Mouse (Mus musculus) small intestine, adult 2 months (tissue): ENCODE results near the gene S1pr2. TPM values are rescaled to one million over a fixed set of nuclear protein-coding genes. Genes with fewer than 3 reads are reported as not detected.
A peak's percentile ranks its signal among the peaks of the same experiment; 100 is the strongest.

ENCODE experiments used
- H3K27ac ChIP-seq: fragments of 200-500 bp; 2 replicates; pipeline ENCODE4 v1.5.1; 2012; ENCODE audit warnings: low read depth, low read length, control low read depth, inconsistent platforms; ENCODE audit not compliant: insufficient read depth
- H3K27me3 ChIP-seq: fragments of 200-500 bp; 2 replicates; pipeline ENCODE4 v1.6.1; 2012; ENCODE audit warnings: mild to moderate bottlenecking, moderate library complexity, low read length, inconsistent platforms; ENCODE audit not compliant: control insufficient read depth, insufficient read depth
- H3K36me3 ChIP-seq: fragments of 200-500 bp; 2 replicates; pipeline ENCODE4 v1.6.1; 2012; ENCODE audit warnings: mild to moderate bottlenecking, low read length, control low read depth, inconsistent platforms; ENCODE audit not compliant: control insufficient read depth, insufficient read depth
- H3K4me1 ChIP-seq: fragments of 200-500 bp; 2 replicates; pipeline ENCODE4 v1.6.1; 2012; ENCODE audit warnings: low read length, inconsistent platforms, mixed read lengths; ENCODE audit not compliant: control insufficient read depth, insufficient read depth, insufficient read length
- H3K4me3 ChIP-seq: fragments of 200-500 bp; 2 replicates; pipeline ENCODE4 v1.5.1; 2012; ENCODE audit warnings: low read depth, mild to moderate bottlenecking, control low read depth, inconsistent platforms, low read length, moderate library complexity
- CTCF ChIP-seq: fragments of 200-500 bp; IDR thresholded peaks from 2 replicates; pipeline ENCODE4 v1.5.1; 2012; ENCODE audit warnings: low read depth, mild to moderate bottlenecking, control low read depth, inconsistent platforms, low read length, moderate library complexity, mixed read lengths; ENCODE audit not compliant: insufficient replicate concordance, insufficient read length; ENCODE audit errors: extremely low read depth
- POLR2A ChIP-seq: fragments of 200-500 bp; IDR thresholded peaks from 2 replicates; pipeline ENCODE4 v1.6.1; 2012; ENCODE audit warnings: low read depth, mild to moderate bottlenecking, control low read depth, inconsistent platforms, low read length, moderate library complexity
- WGBS: fragments of 180-500 bp; shearing (Covaris S2); methylation state at CpG from one replicate; pipeline ENCODE4 v1.1.7; 2018; 5-methylcytosine and 5-hydroxymethylcytosine counted together
- polyA plus RNA-seq: library from polyadenylated mRNA; depleted of rRNA; stranded (reverse); fragments of >200 nt; gene quantifications from 2 replicates; pipeline ENCODE4 v1.2.3, GENCODE M21; 2012

Gene S1pr2
- polyA plus RNA-seq, 1 experiment: 2.9 TPM

DNA sequence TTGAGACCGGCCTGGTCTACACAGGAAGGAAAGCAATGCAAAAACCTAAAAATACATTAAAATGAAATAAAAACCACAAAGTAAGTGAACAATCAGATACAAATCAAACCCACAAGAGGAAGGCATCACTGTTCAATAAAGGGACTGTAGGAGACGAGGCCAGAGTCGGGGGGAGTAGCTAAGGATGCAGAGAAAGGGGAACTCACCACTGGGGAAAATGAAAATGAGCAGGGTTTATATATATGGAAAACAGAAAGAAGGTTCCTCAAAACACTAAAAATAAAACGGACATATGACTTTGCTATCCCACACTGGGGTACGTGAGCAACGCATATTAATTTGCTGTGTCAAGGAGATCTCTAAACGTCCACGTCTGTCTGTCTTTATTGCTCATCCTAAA lies 20.5 kb upstream of the S1pr2 start:
- peaks cover 6% of the 10 kb centered on the region; the same call in 1 of the 2 replicates for H3K4me1 ChIP-seq
- H3K4me3 ChIP-seq: no peak overlapping the region
- H3K27ac ChIP-seq: no peak overlapping the region
- TF ChIP-seq POLR2A (no peak), CTCF (no peak)
- WGBS: 84% methylated on average over 8 of the region's 8 CpGs
- H3K36me3 ChIP-seq: no peaks in the 10 kb centered on the region
- H3K27me3 ChIP-seq: no peaks in the 10 kb centered on the region

DNA sequence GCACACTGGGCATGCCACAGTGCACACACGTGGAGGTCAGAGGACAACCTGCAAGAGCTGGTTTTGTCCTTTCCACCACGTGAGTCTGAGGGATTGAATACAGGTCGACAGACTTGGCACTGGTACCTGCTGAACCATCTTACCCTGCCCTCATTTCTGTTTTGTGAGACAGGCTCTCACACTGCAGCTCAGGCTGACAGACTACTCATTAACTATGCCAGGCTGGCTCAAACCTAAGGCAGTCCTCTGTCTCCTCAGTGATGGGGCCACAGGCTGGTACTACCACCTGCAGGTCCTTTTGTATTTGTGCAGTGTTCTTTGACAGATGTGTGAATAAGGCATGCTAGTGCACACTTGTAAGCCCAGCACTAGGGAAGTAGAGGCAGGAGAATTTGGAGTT lies 18.5 kb upstream of the S1pr2 start:
- no peaks in the 10 kb centered on the region for H3K36me3 ChIP-seq
- no peak overlapping the region for H3K4me3 ChIP-seq
- TF ChIP-seq POLR2A: no peak
- TF ChIP-seq CTCF: no peak
- no peak overlapping the region for H3K27ac ChIP-seq
- WGBS: 67% methylated on average over 3 of the region's 3 CpGs
- H3K27me3 ChIP-seq: no peaks in the 10 kb centered on the region
- H3K4me1 ChIP-seq: peaks cover 9% of the 10 kb centered on the region; the same call in 1 of the 2 replicates

- WGBS: 27% methylated on average over 5 of the region's 5 CpGs
- Histone ChIP-seq H3K4me1 (peaks cover 9% of the 10 kb centered on the region; the same call in 1 of the 2 replicates), H3K27me3 (no peaks in the 10 kb centered on the region), H3K27ac (no peak overlapping the region), H3K36me3 (no peaks in the 10 kb centered on the region), H3K4me3 (no peak overlapping the region)
- TF ChIP-seq CTCF: no peak
- TF ChIP-seq POLR2A: no peak
Measured at GRCm38 (mm10) chr9:20993165-20993898, 16.8 kb upstream of the S1pr2 start.

DNA sequence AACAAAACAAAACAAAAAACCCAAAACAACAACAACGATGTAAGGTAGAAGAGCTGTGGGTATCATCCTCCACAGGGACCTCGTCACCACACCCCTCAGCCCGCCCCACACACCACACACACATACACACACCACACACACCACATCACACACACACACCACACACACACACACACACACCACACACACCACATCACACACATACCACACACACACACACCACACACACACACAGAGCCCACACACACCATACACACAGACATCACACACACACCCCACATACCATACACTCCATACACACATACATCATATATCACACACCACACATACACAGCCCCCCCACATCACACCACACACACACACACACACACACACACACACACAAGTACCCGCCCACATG lies 15.0 kb upstream of the S1pr2 start:
- Histone ChIP-seq H3K27ac (no peak overlapping the region), H3K4me1 (peaks cover 9% of the 10 kb centered on the region; the same call in 1 of the 2 replicates), H3K36me3 (no peaks in the 10 kb centered on the region), H3K4me3 (no peak overlapping the region), H3K27me3 (no peaks in the 10 kb centered on the region)
- TF ChIP-seq POLR2A (no peak), CTCF (no peak)
- 93% methylated on average over 4 of the region's 4 CpGs for WGBS

DNA sequence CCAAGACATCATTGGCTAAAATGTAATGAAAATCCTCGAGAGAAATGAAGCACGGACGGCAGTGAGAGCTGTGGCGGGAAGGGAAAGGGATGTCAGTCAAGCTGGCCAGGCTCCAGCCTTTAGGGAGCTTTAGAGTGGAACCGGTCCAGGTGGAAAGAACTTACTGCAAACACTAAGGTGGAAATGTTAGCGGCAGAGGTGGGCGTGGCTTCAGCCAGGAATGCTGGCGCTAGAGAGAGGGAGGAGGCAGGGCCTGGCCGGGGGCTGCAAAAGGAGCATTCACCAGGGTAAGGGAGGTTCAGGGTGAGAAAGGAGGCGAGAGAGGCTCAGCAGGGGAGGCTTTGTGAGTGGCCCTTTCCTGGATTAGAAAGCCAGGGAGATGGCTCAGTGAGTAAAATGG lies 14.3 kb upstream of the S1pr2 start:
- Histone ChIP-seq H3K4me3 (no peak overlapping the region), H3K27me3 (no peaks in the 10 kb centered on the region), H3K27ac (no peak overlapping the region), H3K36me3 (no peaks in the 10 kb centered on the region), H3K4me1 (peaks cover 9% of the 10 kb centered on the region; the same call in 1 of the 2 replicates)
- WGBS: 13% methylated on average over 10 of the region's 10 CpGs
- no peak for TF ChIP-seq POLR2A
- no peak for TF ChIP-seq CTCF

- H3K27me3 ChIP-seq: no peaks in the 10 kb centered on the region
- H3K4me3 ChIP-seq: no peak overlapping the region
- H3K36me3 ChIP-seq: no peaks in the 10 kb centered on the region
- no peak for TF ChIP-seq CTCF
- TF ChIP-seq POLR2A: no peak
- WGBS: 18% methylated on average over 7 of the region's 7 CpGs
- peaks cover 4% of the 10 kb centered on the region; the same call in 1 of the 2 replicates for H3K4me1 ChIP-seq
- H3K27ac ChIP-seq: peak overlapping the region; percentile 60; the same call in 1 of the 2 replicates
Measured at GRCm38 (mm10) chr9:20987953-20988352, 11.4 kb upstream of the S1pr2 start.

GRCm38 (mm10) chr9:20986952-20987686 lies 10.5 kb upstream of the S1pr2 start:
- Histone ChIP-seq H3K4me3 (no peak overlapping the region), H3K4me1 (peaks cover 3% of the 10 kb centered on the region; the same call in 1 of the 2 replicates), H3K36me3 (no peaks in the 10 kb centered on the region), H3K27ac (peak overlapping the region; percentile 60; the same call in 1 of the 2 replicates), H3K27me3 (no peaks in the 10 kb centered on the region)
- TF ChIP-seq POLR2A: no peak
- WGBS: 77% methylated on average over 15 of the region's 15 CpGs
